Mouse (Mus musculus) midbrain, embryonic 16.5 days (tissue): ENCODE measurements around the gene Vav3. TPM values are rescaled to one million over a fixed set of nuclear protein-coding genes. Genes with fewer than 3 reads are reported as not detected.

Experiments
- ATAC-seq: fragments of 200-750 bp; cut with Nextera tagmentation; 2 replicates; pipeline ENCODE4 v1.8.0; 2017; ENCODE audit warnings: moderate TSS enrichment
- H3K27ac ChIP-seq: fragments of 300-500 bp; sonication (generic); 2 replicates; pipeline ENCODE4 v1.5.1; 2014; ENCODE audit warnings: mild to moderate bottlenecking, low read length, mixed read lengths
- H3K27me3 ChIP-seq: fragments of 300-500 bp; sonication (generic); 2 replicates; pipeline ENCODE4 v1.6.1; 2014; ENCODE audit warnings: low read depth, low read length, mixed read lengths; ENCODE audit not compliant: control insufficient read depth, insufficient read depth
- H3K36me3 ChIP-seq: fragments of 300-500 bp; sonication (generic); 2 replicates; pipeline ENCODE4 v1.6.1; 2014; ENCODE audit warnings: mild to moderate bottlenecking, low read length, moderate library complexity, mixed read lengths; ENCODE audit not compliant: control insufficient read depth, insufficient read depth
- H3K4me1 ChIP-seq: fragments of 300-500 bp; sonication (generic); 2 replicates; pipeline ENCODE4 v1.6.1; 2014; ENCODE audit warnings: mild to moderate bottlenecking, low read length, mixed read lengths; ENCODE audit not compliant: control insufficient read depth, insufficient read depth
- H3K4me2 ChIP-seq: fragments of 300-500 bp; sonication (generic); 2 replicates; pipeline ENCODE4 v1.6.1; 2014; ENCODE audit warnings: mild to moderate bottlenecking, low read length, mixed read lengths
- H3K4me3 ChIP-seq: fragments of 300-500 bp; sonication (generic); 2 replicates; pipeline ENCODE4 v1.5.1; 2014; ENCODE audit warnings: low read depth, mild to moderate bottlenecking, low read length, moderate library complexity, mixed read lengths
- H3K9ac ChIP-seq: fragments of 300-500 bp; sonication (generic); 2 replicates; pipeline ENCODE4 v1.6.1; 2014; ENCODE audit warnings: low read depth, low read length, mixed read lengths
- H3K9me3 ChIP-seq: fragments of 300-500 bp; sonication (generic); replicated peaks from 2 replicates; pipeline ENCODE4 v1.6.1; 2014; ENCODE audit warnings: mild to moderate bottlenecking, low read length, mixed read lengths; ENCODE audit not compliant: control insufficient read depth, poor library complexity, severe bottlenecking
- WGBS: fragments of 180-500 bp; shearing (Covaris S2); extraction: QIAGEN DNeasy Blood & Tissue Kit; methylation state at CpG from one replicate; pipeline ENCODE4 v1.1.7; 2014; 5-methylcytosine and 5-hydroxymethylcytosine counted together
- polyA plus RNA-seq: library from polyadenylated mRNA; unstranded; fragments of >200 nt; fragmentation: Nextera tagmentation; extraction: Ambion mirVana; gene quantifications from 2 replicates; pipeline ENCODE4 v1.2.1, GENCODE M21; 2015

Gene Vav3
- polyA plus RNA-seq, 1 experiment from 2014 or later, result 18.9 TPM

- Histone ChIP-seq H3K9me3 (no peaks in the 10 kb centered on the region), H3K4me1 (no peaks in the 10 kb centered on the region), H3K27me3 (no peaks in the 10 kb centered on the region), H3K4me2 (no peak overlapping the region), H3K9ac (no peak overlapping the region), H3K4me3 (no peak overlapping the region), H3K36me3 (no peaks in the 10 kb centered on the region), H3K27ac (no peak overlapping the region)
- ATAC-seq, result no peak
- 60% methylated on average over 7 of the region's 7 CpGs for WGBS
Measured at GRCm38 (mm10) chr3:109561776-109562175, 221.3 kb downstream of the Vav3 start.

- H3K27ac ChIP-seq, result no peak overlapping the region
- H3K4me3 ChIP-seq, result no peak overlapping the region
- no peak for ATAC-seq
- no peak overlapping the region for H3K9ac ChIP-seq
- no peaks in the 10 kb centered on the region for H3K27me3 ChIP-seq
- no peaks in the 10 kb centered on the region for H3K36me3 ChIP-seq
- no peaks in the 10 kb centered on the region for H3K9me3 ChIP-seq
- WGBS, result 88% methylated on average over 4 of the region's 4 CpGs
- no peak overlapping the region for H3K4me2 ChIP-seq
- H3K4me1 ChIP-seq, result no peaks in the 10 kb centered on the region
Measured at GRCm38 (mm10) chr3:109562268-109562667, 221.8 kb downstream of the Vav3 start.

- Histone ChIP-seq H3K4me1 (peaks cover 4% of the 10 kb centered on the region; the same call in 1 of the 2 replicates), H3K27ac (no peak overlapping the region), H3K4me2 (no peak overlapping the region), H3K36me3 (no peaks in the 10 kb centered on the region), H3K4me3 (no peak overlapping the region), H3K27me3 (no peaks in the 10 kb centered on the region), H3K9me3 (no peaks in the 10 kb centered on the region), H3K9ac (no peak overlapping the region)
- 94% methylated on average over 2 of the region's 2 CpGs for WGBS
- ATAC-seq, result no peak
Measured at GRCm38 (mm10) chr3:109564443-109564842, 224.0 kb downstream of the Vav3 start.

GRCm38 (mm10) chr3:109568542-109569265 lies 228.3 kb downstream of the Vav3 start:
- no peaks in the 10 kb centered on the region for H3K9me3 ChIP-seq
- no peak overlapping the region; the same call in 1 of the 2 replicates for H3K27ac ChIP-seq
- WGBS, result 32% methylated on average over 3 of the region's 3 CpGs
- peaks cover 4% of the 10 kb centered on the region; the same call in 1 of the 2 replicates for H3K4me1 ChIP-seq
- ATAC-seq, result peak; percentile 36; the same call in 1 of the 2 replicates
- no peak overlapping the region for H3K4me2 ChIP-seq
- H3K4me3 ChIP-seq, result no peak overlapping the region
- H3K27me3 ChIP-seq, result no peaks in the 10 kb centered on the region
- H3K9ac ChIP-seq, result no peak overlapping the region
- no peaks in the 10 kb centered on the region for H3K36me3 ChIP-seq

- Histone ChIP-seq H3K4me3 (no peak overlapping the region), H3K9me3 (no peaks in the 10 kb centered on the region), H3K36me3 (no peaks in the 10 kb centered on the region), H3K4me1 (peaks cover 4% of the 10 kb centered on the region; the same call in 1 of the 2 replicates), H3K4me2 (no peak overlapping the region), H3K27me3 (no peaks in the 10 kb centered on the region), H3K9ac (no peak overlapping the region), H3K27ac (no peak overlapping the region)
- no peak for ATAC-seq
- WGBS, result 83% methylated on average over 1 of the region's 1 CpGs
Measured at GRCm38 (mm10) chr3:109571483-109571882, 231.0 kb downstream of the Vav3 start.

GRCm38 (mm10) chr3:109572871-109573270 lies 232.4 kb downstream of the Vav3 start:
- ATAC-seq, result no peak
- Histone ChIP-seq H3K27me3 (no peaks in the 10 kb centered on the region), H3K4me3 (no peak overlapping the region), H3K36me3 (no peaks in the 10 kb centered on the region), H3K27ac (no peak overlapping the region), H3K4me1 (peaks cover 4% of the 10 kb centered on the region; the same call in 1 of the 2 replicates), H3K9me3 (no peaks in the 10 kb centered on the region), H3K4me2 (no peak overlapping the region), H3K9ac (no peak overlapping the region)
- 70% methylated on average over 3 of the region's 3 CpGs for WGBS

- no peaks in the 10 kb centered on the region for H3K36me3 ChIP-seq
- no peak overlapping the region for H3K4me3 ChIP-seq
- no peak for ATAC-seq
- no peak overlapping the region for H3K27ac ChIP-seq
- no peaks in the 10 kb centered on the region for H3K9me3 ChIP-seq
- H3K4me2 ChIP-seq, result no peak overlapping the region
- H3K9ac ChIP-seq, result no peak overlapping the region
- 79% methylated on average over 10 of the region's 10 CpGs for WGBS
- no peaks in the 10 kb centered on the region for H3K27me3 ChIP-seq
- 0 out of 2 replicates have a peak, but pooled peaks cover under 1% of the 10 kb centered on the region for H3K4me1 ChIP-seq
Measured at GRCm38 (mm10) chr3:109573549-109574146, 233.2 kb downstream of the Vav3 start.

- no peaks in the 10 kb centered on the region for H3K27me3 ChIP-seq
- ATAC-seq, result no peak
- no peaks in the 10 kb centered on the region for H3K4me1 ChIP-seq
- H3K4me2 ChIP-seq, result no peak overlapping the region
- no peaks in the 10 kb centered on the region for H3K36me3 ChIP-seq
- no peak overlapping the region for H3K4me3 ChIP-seq
- no peak overlapping the region for H3K27ac ChIP-seq
- no peaks in the 10 kb centered on the region for H3K9me3 ChIP-seq
- WGBS, result 80% methylated on average over 6 of the region's 6 CpGs
- no peak overlapping the region for H3K9ac ChIP-seq
Measured at GRCm38 (mm10) chr3:109574161-109574560, 233.7 kb downstream of the Vav3 start.

- WGBS, result 91% methylated on average over 3 of the region's 3 CpGs
- ATAC-seq, result no peak
- H3K4me1 ChIP-seq, result no peaks in the 10 kb centered on the region
- H3K4me2 ChIP-seq, result no peak overlapping the region
- no peak overlapping the region for H3K4me3 ChIP-seq
- H3K27me3 ChIP-seq, result no peaks in the 10 kb centered on the region
- no peak overlapping the region for H3K27ac ChIP-seq
- no peaks in the 10 kb centered on the region for H3K36me3 ChIP-seq
- no peaks in the 10 kb centered on the region for H3K9me3 ChIP-seq
- no peak overlapping the region for H3K9ac ChIP-seq
Measured at GRCm38 (mm10) chr3:109578347-109578746, 237.9 kb downstream of the Vav3 start.
